Mouse (Mus musculus) embryonic facial prominence, embryonic 15.5 days (tissue): ENCODE results near the gene Arl6ip4. TPM values are rescaled to one million over a fixed set of nuclear protein-coding genes. Genes with fewer than 3 reads are reported as not detected.

Source experiments
- ATAC-seq: fragments of 200-750 bp; cut with Nextera tagmentation; 2 replicates; pipeline ENCODE4 v1.8.0; 2017; ENCODE audit warnings: low read depth, moderate TSS enrichment; ENCODE audit not compliant: insufficient number of reproducible peaks, low FRiP score, low TSS enrichment
- H3K27ac ChIP-seq: fragments of 300-500 bp; sonication (generic); replicated peaks from 2 replicates; pipeline ENCODE4 v1.5.1; 2015; ENCODE audit warnings: mild to moderate bottlenecking, inconsistent platforms
- H3K27me3 ChIP-seq: fragments of 300-500 bp; sonication (generic); 2 replicates; pipeline ENCODE4 v1.6.1; 2015; ENCODE audit warnings: inconsistent platforms
- H3K36me3 ChIP-seq: fragments of 300-500 bp; sonication (generic); 2 replicates; pipeline ENCODE4 v1.6.1; 2015; ENCODE audit warnings: mild to moderate bottlenecking, inconsistent platforms
- H3K4me1 ChIP-seq: fragments of 300-500 bp; sonication (generic); 2 replicates; pipeline ENCODE4 v1.6.1; 2015; ENCODE audit warnings: inconsistent platforms
- H3K4me2 ChIP-seq: fragments of 300-500 bp; sonication (generic); replicated peaks from 2 replicates; pipeline ENCODE4 v1.6.1; 2015; ENCODE audit warnings: mild to moderate bottlenecking, inconsistent platforms
- H3K4me3 ChIP-seq: fragments of 300-500 bp; sonication (generic); replicated peaks from 2 replicates; pipeline ENCODE4 v1.5.1; 2015; ENCODE audit warnings: mild to moderate bottlenecking, inconsistent platforms
- H3K9ac ChIP-seq: fragments of 300-500 bp; sonication (generic); 2 replicates; pipeline ENCODE4 v1.6.1; 2015; ENCODE audit warnings: inconsistent platforms
- H3K9me3 ChIP-seq: fragments of 300-500 bp; sonication (generic); replicated peaks from 2 replicates; pipeline ENCODE4 v1.6.1; 2016; ENCODE audit warnings: inconsistent platforms
- WGBS: fragments of 180-500 bp; shearing (Covaris S2); methylation state at CpG from one replicate; pipeline ENCODE4 v1.1.7; 2015; 5-methylcytosine and 5-hydroxymethylcytosine counted together
- polyA plus RNA-seq: library from polyadenylated mRNA; unstranded; fragments of >200 nt; fragmentation: Nextera tagmentation; extraction: Ambion mirVana; gene quantifications from 2 replicates; pipeline ENCODE4 v1.2.1, GENCODE M21; 2015

Arl6ip4 gene
- polyA plus RNA-seq, 1 experiment from 2014 or later, result 96.2 TPM

- 30% methylated on average over 7 of the region's 7 CpGs for WGBS
- H3K9ac ChIP-seq, result no peak overlapping the region
- H3K9me3 ChIP-seq, result no peaks in the 10 kb centered on the region
- H3K27me3 ChIP-seq, result no peaks in the 10 kb centered on the region
- H3K36me3 ChIP-seq, result no peaks in the 10 kb centered on the region
- no peak overlapping the region for H3K4me2 ChIP-seq
- H3K27ac ChIP-seq, result no peak overlapping the region; the same call in 1 of the 2 replicates
- no peak for ATAC-seq
- H3K4me1 ChIP-seq, result peaks cover 39% of the 10 kb centered on the region
- H3K4me3 ChIP-seq, result no peak overlapping the region
Observed at GRCm38 (mm10) chr5:124159453-124159852, 43.6 kb downstream of the Arl6ip4 start.

- Histone ChIP-seq H3K27me3 (no peaks in the 10 kb centered on the region), H3K4me1 (peaks cover 63% of the 10 kb centered on the region), H3K4me3 (no peak overlapping the region), H3K4me2 (no peak overlapping the region), H3K9ac (no peak overlapping the region), H3K36me3 (no peaks in the 10 kb centered on the region), H3K9me3 (no peaks in the 10 kb centered on the region), H3K27ac (no peak overlapping the region)
- no peak for ATAC-seq
- WGBS, result 58% methylated on average over 10 of the region's 10 CpGs
Observed at GRCm38 (mm10) chr5:124161831-124162230, 45.9 kb downstream of the Arl6ip4 start.

GRCm38 (mm10) chr5:124162577-124162976, 46.7 kb downstream of the Arl6ip4 start:
- H3K36me3 ChIP-seq, result no peaks in the 10 kb centered on the region
- no peak overlapping the region for H3K4me3 ChIP-seq
- ATAC-seq, result no peak
- H3K9me3 ChIP-seq, result no peaks in the 10 kb centered on the region
- peaks cover 70% of the 10 kb centered on the region for H3K4me1 ChIP-seq
- H3K27me3 ChIP-seq, result no peaks in the 10 kb centered on the region
- H3K9ac ChIP-seq, result no peak overlapping the region
- no peak overlapping the region for H3K27ac ChIP-seq
- 52% methylated on average over 5 of the region's 5 CpGs for WGBS
- H3K4me2 ChIP-seq, result no peak overlapping the region

- Histone ChIP-seq H3K4me2 (no peak overlapping the region), H3K9me3 (no peaks in the 10 kb centered on the region), H3K36me3 (no peaks in the 10 kb centered on the region), H3K4me1 (peaks cover 74% of the 10 kb centered on the region), H3K4me3 (no peak overlapping the region), H3K27ac (no peak overlapping the region), H3K9ac (no peak overlapping the region), H3K27me3 (no peaks in the 10 kb centered on the region)
- WGBS, result 61% methylated on average over 11 of the region's 11 CpGs
- ATAC-seq, result no peak
Observed at GRCm38 (mm10) chr5:124163445-124163844, 47.6 kb downstream of the Arl6ip4 start.

GRCm38 (mm10) chr5:124165622-124166570, 50.0 kb downstream of the Arl6ip4 start:
- H3K27me3 ChIP-seq, result no peaks in the 10 kb centered on the region
- no peak overlapping the region; the same call in 1 of the 2 replicates for H3K9ac ChIP-seq
- H3K36me3 ChIP-seq, result no peaks in the 10 kb centered on the region
- peak overlapping the region; percentile 84 for H3K27ac ChIP-seq
- H3K9me3 ChIP-seq, result no peaks in the 10 kb centered on the region
- no peak overlapping the region for H3K4me3 ChIP-seq
- WGBS, result 30% methylated on average over 15 of the region's 15 CpGs
- peak; percentile 72 for ATAC-seq
- H3K4me2 ChIP-seq, result peak overlapping the region; percentile 19; the same call in 1 of the 2 replicates
- peaks cover 64% of the 10 kb centered on the region for H3K4me1 ChIP-seq

GRCm38 (mm10) chr5:124166741-124167140, 50.9 kb downstream of the Arl6ip4 start:
- ATAC-seq, result no peak
- Histone ChIP-seq H3K36me3 (no peaks in the 10 kb centered on the region), H3K4me1 (peaks cover 64% of the 10 kb centered on the region), H3K4me2 (no peak overlapping the region), H3K4me3 (no peak overlapping the region), H3K9me3 (no peaks in the 10 kb centered on the region), H3K27me3 (no peaks in the 10 kb centered on the region), H3K9ac (no peak overlapping the region), H3K27ac (peak overlapping the region; percentile 84)

- WGBS, result 51% methylated on average over 10 of the region's 10 CpGs
- Histone ChIP-seq H3K36me3 (no peaks in the 10 kb centered on the region), H3K4me3 (no peak overlapping the region), H3K9me3 (no peaks in the 10 kb centered on the region), H3K4me2 (no peak overlapping the region), H3K9ac (no peak overlapping the region), H3K27me3 (no peaks in the 10 kb centered on the region), H3K27ac (no peak overlapping the region), H3K4me1 (peaks cover 57% of the 10 kb centered on the region)
- ATAC-seq, result no peak
Observed at GRCm38 (mm10) chr5:124167621-124168020, 51.7 kb downstream of the Arl6ip4 start.

Other genes starting within 250 kb of the Arl6ip4 start
- 0.76 and 0.97 TPM in 2 replicates for gene Hcar1, start 236.1 kb upstream of the Arl6ip4 start, polyA plus RNA-seq
- 128 TPM in 2 replicates for gene Denr, start 208.9 kb upstream of the Arl6ip4 start, polyA plus RNA-seq
- 1.9 and 2.9 TPM in 2 replicates for gene Gm43518, start 188.7 kb upstream of the Arl6ip4 start, polyA plus RNA-seq
- gene Ccdc62, start 185.4 kb upstream of the Arl6ip4 start, polyA plus RNA-seq, result 5.4 and 7.5 TPM in 2 replicates
- 14.2 and 16.1 TPM in 2 replicates for gene Hip1r, start 142.5 kb upstream of the Arl6ip4 start, polyA plus RNA-seq
- gene Vps37b, start 83.8 kb upstream of the Arl6ip4 start, polyA plus RNA-seq, result 37.7 and 39.1 TPM in 2 replicates
- gene Abcb9, start 20.3 kb upstream of the Arl6ip4 start, polyA plus RNA-seq, result 2.4 and 2.9 TPM in 2 replicates
- gene Ogfod2, start 3.8 kb upstream of the Arl6ip4 start, polyA plus RNA-seq, result 21.8 and 25.7 TPM in 2 replicates
- 5.0 and 5.9 TPM in 2 replicates for gene Pitpnm2, start 133.7 kb downstream of the Arl6ip4 start, polyA plus RNA-seq
- 6.8 and 9.6 TPM in 2 replicates for gene Mphosph9, start 211.9 kb downstream of the Arl6ip4 start, polyA plus RNA-seq
- gene 2810006K23Rik, start 212.0 kb downstream of the Arl6ip4 start, polyA plus RNA-seq, result 16.9 and 17.8 TPM in 2 replicates
- gene Cdk2ap1, start 247.0 kb downstream of the Arl6ip4 start, polyA plus RNA-seq, result 48.7 and 66.6 TPM in 2 replicates